Mouse (Mus musculus) lung, postnatal 0 days (tissue): ENCODE data around the gene Ncln. TPM values are rescaled to one million over a fixed set of nuclear protein-coding genes. Genes with fewer than 3 reads are reported as not detected.
A peak's percentile ranks its signal among the peaks of the same experiment; 100 is the strongest.

Experiments used
- ATAC-seq: fragments of 200-750 bp; cut with Nextera tagmentation; 2 replicates; pipeline ENCODE4 v1.8.0; 2017; ENCODE audit warnings: moderate library complexity
- DNase-seq: peaks from one replicate; pipeline ENCODE4 v3.0.0-alpha.2; 2016; ENCODE audit warnings: low spot score
- H3K27ac ChIP-seq: fragments of 300-500 bp; sonication (generic); 2 replicates; pipeline ENCODE4 v1.5.1; 2014; ENCODE audit warnings: antibody characterized with exemption, mild to moderate bottlenecking, low read length, mixed read lengths
- H3K27me3 ChIP-seq: fragments of 300-500 bp; sonication (generic); replicated peaks from 2 replicates; pipeline ENCODE4 v1.6.1; 2014; ENCODE audit warnings: low read length, mixed read lengths; ENCODE audit not compliant: insufficient read depth
- H3K36me3 ChIP-seq: fragments of 300-500 bp; sonication (generic); 2 replicates; pipeline ENCODE4 v1.6.1; 2014; ENCODE audit warnings: low read length, mixed read lengths; ENCODE audit not compliant: insufficient read depth
- H3K4me1 ChIP-seq: fragments of 300-500 bp; sonication (generic); 2 replicates; pipeline ENCODE4 v1.6.1; 2014; ENCODE audit warnings: antibody characterized with exemption, low read depth, low read length, mixed read lengths; ENCODE audit not compliant: insufficient read depth
- H3K4me2 ChIP-seq: fragments of 300-500 bp; sonication (generic); replicated peaks from 2 replicates; pipeline ENCODE4 v1.6.1; 2014; ENCODE audit warnings: low read depth, mild to moderate bottlenecking, low read length, moderate library complexity, mixed read lengths
- H3K4me3 ChIP-seq: fragments of 300-500 bp; sonication (generic); 2 replicates; pipeline ENCODE4 v1.5.1; 2014; ENCODE audit warnings: low read depth, low read length
- H3K9ac ChIP-seq: fragments of 300-500 bp; sonication (generic); replicated peaks from 2 replicates; pipeline ENCODE4 v1.6.1; 2014; ENCODE audit warnings: low read depth, mild to moderate bottlenecking
- H3K9me3 ChIP-seq: fragments of 300-500 bp; sonication (generic); 2 replicates; pipeline ENCODE4 v1.6.1; 2016; ENCODE audit warnings: low read length, mixed read lengths
- CTCF ChIP-seq: IDR thresholded peaks from 2 replicates; pipeline ENCODE4 v1.5.1; 2016; ENCODE audit warnings: antibody characterized with exemption, mild to moderate bottlenecking
- EP300 ChIP-seq: IDR thresholded peaks from 2 replicates; pipeline ENCODE4 v1.6.1; 2016; ENCODE audit warnings: antibody characterized with exemption, mild to moderate bottlenecking, control low read depth
- WGBS: fragments of 180-500 bp; shearing (Covaris S2); extraction: QIAGEN DNeasy Blood & Tissue Kit; methylation state at CpG from one replicate; pipeline ENCODE4 v1.1.7; 2014; 5-methylcytosine and 5-hydroxymethylcytosine counted together
- polyA plus RNA-seq: library from polyadenylated mRNA; unstranded; fragments of >200 nt; fragmentation: Nextera tagmentation; extraction: Ambion mirVana; gene quantifications from 2 replicates; pipeline ENCODE4 v1.2.1, GENCODE M21; 2015

Gene Ncln
- polyA plus RNA-seq, 1 experiment from 2014 or later = 46.7 TPM

DNA sequence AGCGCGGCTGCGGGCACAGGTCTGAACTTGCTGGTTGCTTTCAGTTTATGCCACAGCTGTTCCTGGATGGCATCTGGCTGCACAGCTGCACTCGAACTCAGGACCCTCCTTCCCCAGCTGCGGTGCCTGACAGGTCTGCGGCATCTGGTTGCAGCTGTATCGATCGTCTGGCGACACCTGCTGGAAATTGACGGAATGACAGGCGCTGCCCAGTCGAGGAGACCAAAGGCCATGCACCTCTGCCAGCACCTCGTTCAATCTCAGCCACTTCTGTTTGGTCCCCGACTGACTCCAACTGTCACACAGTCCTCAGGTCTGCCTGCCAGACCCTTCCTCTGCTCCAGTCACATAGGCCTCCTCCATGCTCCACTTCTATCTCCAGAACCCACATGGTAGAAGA is 30.6 kb upstream of the Ncln start:
- Histone ChIP-seq H3K36me3 (peaks cover 20% of the 10 kb centered on the region), H3K4me2 (no peak overlapping the region), H3K27ac (no peak overlapping the region), H3K9ac (no peak overlapping the region), H3K4me3 (no peak overlapping the region), H3K9me3 (no peaks in the 10 kb centered on the region), H3K4me1 (peaks cover 6% of the 10 kb centered on the region; the same call in 1 of the 2 replicates), H3K27me3 (no peaks in the 10 kb centered on the region)
- peak; percentile 63 for DNase-seq
- peak; percentile 29; the same call in 1 of the 2 replicates for ATAC-seq
- 11% methylated on average over 14 of the region's 14 CpGs for WGBS
- peak; percentile 98 for TF ChIP-seq CTCF
- TF ChIP-seq EP300 = no peak

DNA sequence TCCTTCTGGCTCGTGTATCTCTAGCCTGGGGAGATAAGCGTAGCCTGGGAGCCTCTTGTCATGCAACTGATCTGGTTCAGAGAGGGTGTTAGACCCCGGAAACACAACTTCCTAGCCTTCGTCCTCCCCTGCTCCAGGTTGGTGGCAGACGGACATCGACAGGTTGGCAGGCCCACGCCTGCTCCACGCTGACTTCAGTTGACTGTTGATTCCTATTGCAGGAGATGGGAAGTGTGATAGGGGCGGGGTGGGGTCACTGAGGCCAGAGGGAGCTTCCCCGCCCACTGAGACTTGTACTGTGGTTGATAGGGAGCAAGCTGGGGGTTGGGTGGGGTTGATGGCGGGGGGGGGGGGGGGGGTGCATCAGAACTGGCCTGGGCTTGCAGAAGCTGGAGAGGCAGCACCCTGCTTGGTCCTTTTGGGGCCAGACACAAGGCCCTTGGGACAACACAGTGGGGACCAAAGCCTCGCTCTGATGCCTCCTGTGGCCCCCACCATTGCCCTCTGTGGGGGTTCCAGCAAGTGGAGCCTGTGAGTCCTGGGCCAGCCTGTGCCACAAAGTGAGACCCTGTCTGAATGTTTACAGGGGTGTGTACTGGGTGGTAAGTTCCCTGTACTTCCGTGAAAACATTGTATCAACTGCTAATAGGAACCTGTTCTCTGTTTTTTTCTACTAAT is 29.0 kb upstream of the Ncln start:
- Histone ChIP-seq H3K27me3 (no peaks in the 10 kb centered on the region), H3K9me3 (no peaks in the 10 kb centered on the region), H3K4me3 (no peak overlapping the region), H3K4me2 (no peak overlapping the region), H3K9ac (no peak overlapping the region), H3K4me1 (peaks cover 6% of the 10 kb centered on the region; the same call in 1 of the 2 replicates), H3K36me3 (peaks cover 11% of the 10 kb centered on the region; the same call in 1 of the 2 replicates), H3K27ac (no peak overlapping the region)
- TF ChIP-seq CTCF = no peak
- ATAC-seq = peak; percentile 55
- WGBS = 44% methylated on average over 12 of the region's 13 CpGs
- DNase-seq = no peak

DNA sequence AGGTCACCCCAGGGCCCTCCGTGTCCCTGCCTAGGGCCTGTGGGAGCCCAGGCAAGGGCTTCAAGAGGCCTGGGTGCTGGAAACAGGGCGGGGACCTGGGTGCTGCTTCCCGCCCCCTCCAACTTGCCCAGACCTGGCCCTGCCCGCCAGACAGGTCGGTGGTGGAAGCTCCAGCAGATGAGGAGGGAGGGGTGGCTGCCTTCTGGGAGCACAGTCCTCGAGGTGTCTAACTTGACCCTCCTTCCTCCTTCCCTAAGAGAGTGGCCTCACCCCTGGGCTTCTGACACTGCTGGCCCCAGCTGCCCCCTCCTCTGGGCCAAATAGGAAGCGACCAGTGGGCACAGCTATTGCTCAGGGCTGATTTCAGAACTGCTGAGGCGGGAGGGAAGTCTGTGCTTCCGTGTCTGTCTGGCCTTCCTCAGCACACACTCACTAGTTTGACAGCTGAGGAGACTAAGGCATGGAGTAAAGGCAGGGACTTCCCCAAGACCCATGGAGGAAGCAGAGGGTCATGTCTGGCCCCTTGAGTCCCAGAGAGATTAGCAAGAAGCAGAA is 27.9 kb upstream of the Ncln start, which contains the start of gene Gna15:
Gna15 (minus strand) TSS at position 175 of the 555 bp plus-strand sequence.
- DNase-seq = peak; percentile 39
- Histone ChIP-seq H3K36me3 (0 out of 2 replicates have a peak, but pooled peaks cover 5% of the 10 kb centered on the region), H3K9me3 (no peaks in the 10 kb centered on the region), H3K4me3 (peak within 1 kb of the TSS; percentile 14), H3K27ac (peak within 1 kb of the TSS; percentile 38; the same call in 1 of the 2 replicates), H3K4me2 (peak within 1 kb of the TSS; percentile 45), H3K9ac (peak within 1 kb of the TSS; percentile 23; the same call in 1 of the 2 replicates), H3K27me3 (no peaks in the 10 kb centered on the region), H3K4me1 (peaks cover 6% of the 10 kb centered on the region; the same call in 1 of the 2 replicates)
- no peak for TF ChIP-seq CTCF
- TF ChIP-seq EP300 = no peak
- ATAC-seq = peak; percentile 56
- WGBS = 3% methylated on average over 9 of the region's 9 CpGs

DNA sequence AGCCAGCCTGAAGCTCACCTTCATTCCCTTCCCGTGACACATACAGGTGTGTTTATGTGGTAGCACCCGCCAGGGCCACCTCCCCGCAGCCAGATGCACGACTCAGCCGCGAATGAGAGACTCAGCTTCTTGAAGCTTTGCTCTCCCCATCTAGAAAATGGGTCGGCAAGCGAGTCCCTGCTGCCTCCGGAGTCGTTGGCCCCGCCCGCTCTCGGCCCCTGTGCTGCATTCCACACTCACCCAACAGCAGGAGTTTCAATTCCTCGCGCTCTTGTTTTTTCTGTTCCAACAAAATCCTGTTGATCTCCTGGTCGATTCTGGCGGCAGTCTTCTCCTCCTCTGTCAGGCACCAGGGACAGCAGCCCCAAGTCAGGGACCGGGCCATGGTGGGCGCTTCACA is 27.4 kb upstream of the Ncln start:
- DNase-seq = no peak
- TF ChIP-seq EP300 (no peak), CTCF (no peak)
- ATAC-seq = peak; percentile 6; the same call in 1 of the 2 replicates
- H3K4me2 ChIP-seq = peak overlapping the region; percentile 45
- H3K4me1 ChIP-seq = peaks cover 6% of the 10 kb centered on the region; the same call in 1 of the 2 replicates
- no peaks in the 10 kb centered on the region for H3K9me3 ChIP-seq
- 18% methylated on average over 19 of the region's 19 CpGs for WGBS
- H3K9ac ChIP-seq = peak overlapping the region; percentile 23; the same call in 1 of the 2 replicates
- H3K36me3 ChIP-seq = 0 out of 2 replicates have a peak, but pooled peaks cover under 1% of the 10 kb centered on the region
- H3K27me3 ChIP-seq = no peaks in the 10 kb centered on the region
- peak overlapping the region; percentile 14 for H3K4me3 ChIP-seq
- H3K27ac ChIP-seq = peak overlapping the region; percentile 38; the same call in 1 of the 2 replicates

DNA sequence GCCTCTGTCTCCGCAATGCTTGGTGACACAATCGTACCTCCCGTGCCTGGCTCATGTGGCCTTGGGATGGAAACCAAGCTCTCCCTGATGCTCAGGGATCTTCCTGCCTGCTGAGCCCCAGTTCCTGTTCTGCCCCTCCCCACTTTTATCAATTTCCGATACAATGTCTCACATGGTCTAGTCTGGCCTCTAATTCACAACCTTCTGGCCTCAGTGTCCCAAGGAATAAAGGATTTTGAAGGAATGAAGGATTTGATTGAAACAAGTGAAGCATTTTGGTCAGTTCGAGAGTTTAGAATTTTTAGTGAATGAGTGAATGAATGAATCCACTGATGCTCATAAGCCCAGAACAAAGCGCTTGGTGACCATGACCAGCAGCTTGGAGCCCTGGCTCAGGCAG is 26.9 kb upstream of the Ncln start:
- H3K4me3 ChIP-seq = 0 out of 2 replicates have a peak overlapping the region, but pooled peaks have one; percentile 14
- H3K36me3 ChIP-seq = no peaks in the 10 kb centered on the region
- no peak overlapping the region for H3K27ac ChIP-seq
- no peak for ATAC-seq
- TF ChIP-seq CTCF = no peak
- TF ChIP-seq EP300 = no peak
- WGBS = 67% methylated on average over 6 of the region's 6 CpGs
- H3K9me3 ChIP-seq = no peaks in the 10 kb centered on the region
- H3K9ac ChIP-seq = no peak overlapping the region
- H3K4me1 ChIP-seq = peaks cover 6% of the 10 kb centered on the region; the same call in 1 of the 2 replicates
- H3K27me3 ChIP-seq = no peaks in the 10 kb centered on the region
- DNase-seq = no peak
- no peak overlapping the region for H3K4me2 ChIP-seq

DNA sequence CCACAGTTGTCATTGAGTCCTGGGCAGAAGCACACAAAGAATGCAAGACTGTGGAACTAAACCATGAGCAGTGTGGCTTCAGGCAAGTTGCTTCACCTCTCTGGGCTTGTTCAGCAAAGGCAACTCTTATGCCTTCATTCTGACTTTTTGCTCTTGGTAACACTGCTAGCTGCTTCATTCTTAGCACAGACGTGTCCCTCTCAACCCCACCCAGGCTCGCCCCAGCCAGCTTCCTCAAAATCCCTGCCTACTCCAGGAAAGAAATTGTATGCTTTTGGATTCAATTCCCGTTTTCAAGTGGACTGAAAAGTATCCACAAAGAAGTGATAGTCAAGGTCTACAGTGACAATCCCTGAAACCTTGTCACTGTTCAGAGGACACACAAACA is 23.8 kb upstream of the Ncln start:
- Histone ChIP-seq H3K9me3 (no peaks in the 10 kb centered on the region), H3K9ac (no peak overlapping the region), H3K27me3 (no peaks in the 10 kb centered on the region), H3K4me1 (peaks cover 6% of the 10 kb centered on the region; the same call in 1 of the 2 replicates), H3K4me3 (no peak overlapping the region), H3K4me2 (no peak overlapping the region), H3K27ac (no peak overlapping the region), H3K36me3 (no peaks in the 10 kb centered on the region)
- TF ChIP-seq EP300 (no peak), CTCF (no peak)
- DNase-seq (no peak), ATAC-seq (no peak)
- WGBS = 35% methylated on average over 3 of the region's 3 CpGs
